Mouse (Mus musculus): ENCODE data around the gene Fibin.

- TF ChIP-seq POLR2A (IDR thresholded peaks at IDR 0.05; ENCODE audit: low read depth, low read length) (no peak), CTCF (IDR thresholded peaks at IDR 0.05; ENCODE audit: extremely low read depth, insufficient read length, insufficient replicate concordance, low read depth, low read length) (no peak)
Observed at GRCm38 (mm10) chr2:110351406-110351805, 11.6 kb downstream of the Fibin start.
